Mouse (Mus musculus) CH12.LX (cell line): ENCODE data around the gene Eps8.

ENCODE experiments used
- CTCF ChIP-seq, 2 experiments: IDR thresholded peaks in 1 of 2; conservative IDR thresholded peaks in 1 of 2; 2 replicates each; pipeline ENCODE4 v1.5.1; 2011 to 2012; ENCODE audit warnings: low read depth in 2 of 2, low read length in 2 of 2, improper control_type of control experiment in 1 of 2, inconsistent platforms in 1 of 2, mild to moderate bottlenecking in 1 of 2, moderate library complexity in 1 of 2
- E2F4 ChIP-seq: IDR thresholded peaks from 2 replicates; pipeline ENCODE4 v1.6.1; 2011; ENCODE audit warnings: low read depth, low read length, improper control_type of control experiment; ENCODE audit not compliant: insufficient replicate concordance
- EP300 ChIP-seq: IDR thresholded peaks from 2 replicates; pipeline ENCODE4 v1.6.1; 2011; ENCODE audit warnings: low read length, improper control_type of control experiment
- ETS1 ChIP-seq: conservative IDR thresholded peaks from 2 replicates; pipeline ENCODE4 v1.6.1; 2012; ENCODE audit warnings: low read depth, mild to moderate bottlenecking, inconsistent platforms, low read length, improper control_type of control experiment, moderate library complexity
- GABPA ChIP-seq: IDR thresholded peaks from 2 replicates; pipeline ENCODE4 v1.6.1; 2012; ENCODE audit warnings: low read depth, low read length, improper control_type of control experiment, inconsistent platforms; ENCODE audit not compliant: insufficient replicate concordance
- IRF4 ChIP-seq: IDR thresholded peaks from 2 replicates; pipeline ENCODE4 v1.6.1; 2014; ENCODE audit warnings: low read depth, mild to moderate bottlenecking, inconsistent platforms, low read length, improper control_type of control experiment
- KAT2A ChIP-seq: IDR thresholded peaks from 2 replicates; pipeline ENCODE4 v1.6.1; 2012; ENCODE audit warnings: low read length, improper control_type of control experiment, inconsistent platforms; ENCODE audit not compliant: insufficient replicate concordance
- MXI1 ChIP-seq: IDR thresholded peaks from 2 replicates; pipeline ENCODE4 v1.6.1; 2011; ENCODE audit warnings: mild to moderate bottlenecking, low read depth, low read length, improper control_type of control experiment
- NELFE ChIP-seq: IDR thresholded peaks from 2 replicates; pipeline ENCODE4 v1.6.1; 2011; ENCODE audit warnings: low read depth, low read length, improper control_type of control experiment
- POLR2A ChIP-seq: IDR thresholded peaks from 2 replicates; pipeline ENCODE4 v1.6.1; 2011; ENCODE audit warnings: low read depth, mild to moderate bottlenecking, improper control_type of control experiment, low read length
- POLR2AphosphoS2 ChIP-seq: IDR thresholded peaks from 2 replicates; pipeline ENCODE4 v1.6.1; 2011; ENCODE audit warnings: low read depth, low read length, improper control_type of control experiment
- UBTF ChIP-seq: IDR thresholded peaks from 2 replicates; pipeline ENCODE4 v1.6.1; 2012; ENCODE audit warnings: low read depth, mild to moderate bottlenecking, inconsistent platforms, low read length, improper control_type of control experiment, moderate library complexity
- ZC3H11A ChIP-seq: IDR thresholded peaks from 2 replicates; pipeline ENCODE4 v1.6.1; 2012; ENCODE audit warnings: low read depth, mild to moderate bottlenecking, inconsistent platforms, low read length, improper control_type of control experiment

DNA sequence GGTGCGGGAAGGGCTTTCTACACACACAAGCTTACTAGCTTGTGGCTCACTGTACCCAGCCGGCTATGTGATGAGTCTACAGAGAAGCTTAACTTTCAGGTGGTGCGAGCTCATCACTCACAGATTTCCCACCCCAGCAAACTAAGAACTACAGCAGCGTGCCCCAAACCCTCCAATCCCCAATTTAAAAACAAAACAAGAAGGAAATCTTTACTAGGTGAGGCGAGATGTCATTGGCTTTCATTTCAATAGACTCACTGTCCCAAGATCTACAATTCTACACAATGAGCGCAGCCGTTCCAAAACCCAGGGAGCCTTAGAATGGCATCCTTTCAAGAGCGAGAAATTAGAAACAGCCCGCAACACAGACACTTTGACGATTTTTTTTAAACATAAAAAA, 7.0 kb downstream of the Eps8 start:
- TF ChIP-seq GABPA (no peak), CTCF (conservative IDR thresholded peaks at IDR 0.05 in 1 of 2, IDR thresholded peaks at IDR 0.05 in 1 of 2; ENCODE audit: low read depth in 2 of 2, low read length in 2 of 2) (no peak), ZC3H11A (no peak), IRF4 (no peak), ETS1 (no peak), POLR2A (no peak), MXI1 (no peak), EP300 (no peak), NELFE (no peak), UBTF (no peak), E2F4 (no peak), KAT2A (no peak), POLR2AphosphoS2 (no peak)
